Mouse (Mus musculus) erythroblast, embryonic 14.5 days (primary cell): ENCODE data around the gene Rps15.

Experiments
- GATA1 ChIP-seq: IDR thresholded peaks from 2 replicates; pipeline ENCODE4 v1.6.1; 2012; ENCODE audit warnings: low read length, inconsistent platforms, mixed read lengths
- TAL1 ChIP-seq: IDR thresholded peaks from 3 replicates; pipeline ENCODE4 v1.6.1; 2012; ENCODE audit warnings: low read length, inconsistent platforms, mixed read lengths

DNA sequence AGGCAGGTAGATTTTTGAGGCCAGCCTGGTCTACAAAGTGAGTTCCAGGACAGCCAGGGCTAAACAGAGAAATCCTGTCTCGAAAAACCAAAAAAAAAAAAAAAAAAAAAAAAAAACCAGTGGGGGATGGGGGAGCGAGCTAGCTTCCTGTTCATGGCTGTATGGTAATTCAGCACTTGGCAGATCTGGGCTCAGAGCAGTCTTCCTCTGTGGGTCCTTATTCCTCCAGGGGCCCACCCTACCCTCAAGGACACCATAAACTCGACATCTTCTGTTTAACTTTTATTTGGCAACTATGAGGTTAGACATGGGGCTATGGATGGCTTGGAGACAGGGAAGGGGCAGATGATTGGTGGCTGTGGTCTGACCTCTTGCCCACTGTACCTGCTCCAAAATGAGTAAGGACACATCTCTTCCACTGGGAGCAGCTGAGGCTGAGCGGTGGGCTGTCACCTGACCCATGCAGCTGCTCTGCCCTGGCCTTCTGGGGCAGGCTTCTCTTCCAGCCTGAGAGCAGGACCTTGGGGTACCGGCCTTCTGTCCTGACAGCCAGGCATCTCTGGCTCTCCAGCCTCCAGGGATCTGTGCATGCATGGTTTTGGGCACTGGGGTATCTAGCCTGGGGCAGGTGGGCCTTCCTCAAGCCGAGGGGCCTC is 28.9 kb downstream of the Rps15 start:
- TF ChIP-seq TAL1 = no peak
- TF ChIP-seq GATA1 = no peak
